Mouse (Mus musculus): Measurements from ENCODE around the gene Taf3. TPM values are rescaled to one million over a fixed set of nuclear protein-coding genes. Genes with fewer than 3 reads are reported as not detected.

Gene Taf3
- polyA plus RNA-seq, 1 experiment from 2014 or later: 15.4 TPM

DNA sequence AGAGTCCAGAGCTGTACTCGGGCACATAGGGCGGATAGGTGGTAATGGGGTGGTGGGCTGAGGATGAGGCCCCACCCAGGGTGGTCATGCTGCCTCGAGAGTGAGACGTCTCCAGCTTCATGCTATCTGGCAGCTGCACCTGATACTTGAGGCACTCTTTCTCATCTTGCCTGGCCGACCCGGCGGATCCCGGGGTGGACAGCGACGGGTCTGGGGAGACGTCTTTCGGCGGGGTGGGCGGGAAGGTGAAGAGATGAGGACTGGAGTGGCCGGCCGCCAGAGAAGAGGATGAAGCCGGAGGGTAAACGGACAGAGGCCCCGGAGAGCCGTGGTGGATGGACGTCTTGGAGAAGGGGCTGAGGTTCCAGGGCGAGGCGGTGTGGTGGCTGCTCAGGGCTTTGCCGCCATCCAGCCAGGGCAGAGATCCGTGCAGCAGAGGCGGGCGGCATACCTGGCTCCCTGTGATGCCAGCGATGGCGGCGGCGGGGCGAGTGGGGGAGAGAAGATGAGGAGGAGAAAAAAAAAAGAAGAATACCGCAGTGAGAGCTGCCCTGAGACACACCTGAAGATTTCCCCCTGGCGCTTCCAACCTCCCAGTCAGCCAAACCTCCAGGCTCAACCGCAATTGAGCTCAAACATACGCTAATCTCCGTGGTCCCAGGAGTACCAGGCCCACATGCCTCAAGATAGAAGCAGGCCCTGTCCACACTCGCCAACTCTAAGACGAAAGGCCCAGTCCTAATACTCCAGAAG, 173.8 kb downstream of the Taf3 start:
- H3K27me3 ChIP-seq (ENCODE audit: low read depth, poor library complexity, severe bottlenecking): peaks cover 97% of the 10 kb centered on the region
- H3K9me3 ChIP-seq (replicated peaks): no peaks in the 10 kb centered on the region
- peak; percentile 45 for DNase-seq (ENCODE audit: low spot score)
- no peak overlapping the region for H3K27ac ChIP-seq (replicated peaks)
- peak overlapping the region; percentile 40 for H3K4me3 ChIP-seq
- H3K4me1 ChIP-seq: peaks cover 74% of the 10 kb centered on the region
- WGBS: 3% methylated on average over 39 of the region's 39 CpGs
- no peaks in the 10 kb centered on the region for H3K36me3 ChIP-seq

DNA sequence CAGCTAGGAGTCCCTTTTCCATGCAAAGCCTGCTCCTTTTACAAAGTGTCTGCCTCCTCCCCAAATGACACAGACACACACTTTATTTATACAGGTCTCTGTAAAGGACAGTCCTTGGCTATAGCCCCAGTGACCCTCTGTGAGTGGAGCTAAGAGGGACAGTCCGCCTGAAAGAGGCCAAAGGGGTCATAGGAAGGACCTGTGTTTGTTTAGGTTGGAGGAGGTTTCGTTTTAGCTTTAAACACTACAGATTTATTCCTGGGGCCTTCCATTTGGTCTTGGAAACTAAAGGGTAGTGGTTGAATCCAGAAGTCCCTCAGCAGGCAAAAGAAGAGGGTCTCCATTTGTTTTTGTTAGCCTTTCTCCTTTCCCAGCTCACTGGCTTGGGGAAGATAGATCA, 174.6 kb downstream of the Taf3 start:
- Histone ChIP-seq H3K27me3 (ENCODE audit: low read depth, poor library complexity, severe bottlenecking) (peaks cover 100% of the 10 kb centered on the region), H3K4me3 (peak overlapping the region; percentile 40; the same call in 1 of the 2 replicates), H3K27ac (replicated peaks) (no peak overlapping the region), H3K4me1 (peaks cover 71% of the 10 kb centered on the region), H3K36me3 (no peaks in the 10 kb centered on the region), H3K9me3 (replicated peaks) (no peaks in the 10 kb centered on the region)
- 9% methylated on average over 2 of the region's 2 CpGs for WGBS
- peak; percentile 24 for DNase-seq (ENCODE audit: low spot score)

DNA sequence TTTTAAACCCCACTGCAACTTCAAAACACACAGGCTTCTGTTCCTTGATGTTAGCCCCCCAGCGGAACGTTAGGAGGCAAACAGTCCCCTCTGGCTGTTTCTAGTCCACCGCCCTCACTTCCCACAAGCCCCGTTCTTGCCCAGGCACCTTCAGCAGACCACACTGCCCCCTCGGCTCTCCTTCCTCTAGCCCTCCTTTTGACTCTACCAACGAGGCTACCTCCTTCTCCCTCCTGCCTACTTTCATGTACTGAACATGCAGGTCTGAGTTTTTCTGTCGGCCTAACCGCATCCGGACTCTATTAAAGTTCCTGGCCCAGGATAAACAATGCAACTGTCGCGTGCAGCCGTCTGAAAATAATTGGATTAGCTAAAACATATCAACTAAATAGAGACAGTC, 175.7 kb downstream of the Taf3 start:
- Histone ChIP-seq H3K4me1 (peaks cover 61% of the 10 kb centered on the region), H3K27ac (replicated peaks) (no peak overlapping the region), H3K4me3 (peak overlapping the region; percentile 31; the same call in 1 of the 2 replicates), H3K36me3 (no peaks in the 10 kb centered on the region), H3K27me3 (ENCODE audit: low read depth, poor library complexity, severe bottlenecking) (peaks cover 93% of the 10 kb centered on the region), H3K9me3 (replicated peaks) (no peaks in the 10 kb centered on the region)
- WGBS: 2% methylated on average over 12 of the region's 12 CpGs
- DNase-seq (ENCODE audit: low spot score): peak; percentile 39

DNA sequence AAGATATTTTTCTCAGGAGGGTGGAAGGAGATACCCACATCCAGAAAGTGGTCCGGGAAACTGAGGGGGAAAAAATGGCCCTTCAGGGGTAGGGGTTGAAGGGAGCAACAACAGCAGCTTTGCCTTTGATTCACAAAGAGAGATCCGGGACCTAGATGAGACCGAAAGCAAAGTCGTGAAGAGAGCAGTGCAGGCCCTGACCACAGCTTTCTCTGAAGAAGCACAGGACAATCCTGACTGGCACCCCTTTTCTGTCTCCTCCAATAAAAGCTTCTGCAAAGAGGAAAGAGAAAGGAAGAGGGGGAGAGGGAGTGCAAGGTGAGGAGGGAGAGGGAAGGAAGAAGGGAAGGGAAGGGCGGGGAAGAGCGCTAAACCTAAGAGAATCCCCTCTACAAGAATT, 176.6 kb downstream of the Taf3 start:
- H3K27me3 ChIP-seq (ENCODE audit: low read depth, poor library complexity, severe bottlenecking): peaks cover 84% of the 10 kb centered on the region

DNA sequence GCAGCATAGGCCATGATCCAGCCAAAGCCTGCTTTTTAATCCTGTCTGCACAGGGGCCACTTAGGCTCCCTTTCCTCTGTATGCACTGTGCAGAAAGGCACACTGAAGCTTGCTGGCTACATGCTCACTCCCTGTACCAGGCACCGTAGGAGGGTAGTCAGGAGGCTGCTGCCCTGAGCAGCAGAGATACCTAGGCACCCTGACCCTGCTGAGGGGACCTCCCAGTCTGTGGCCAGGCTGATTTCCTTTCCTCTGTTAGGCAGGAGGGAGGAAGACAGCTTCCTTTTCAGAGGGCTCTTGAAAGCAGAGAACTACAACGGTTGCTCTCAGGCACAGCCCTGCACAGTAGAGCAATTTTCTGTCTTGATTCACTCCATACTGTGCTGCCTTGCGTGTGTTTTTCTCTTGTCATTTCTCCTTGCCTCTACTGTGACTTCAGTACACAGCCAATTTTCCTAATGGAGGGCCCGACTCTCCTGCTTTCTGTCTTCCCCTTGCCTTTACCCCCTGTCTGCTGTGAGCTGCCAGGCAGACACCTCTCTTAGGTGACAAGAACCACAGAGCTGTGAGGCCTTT, 177.2 kb downstream of the Taf3 start:
- Histone ChIP-seq H3K4me3 (no peak overlapping the region), H3K4me1 (peaks cover 52% of the 10 kb centered on the region), H3K36me3 (no peaks in the 10 kb centered on the region), H3K27ac (replicated peaks) (no peak overlapping the region), H3K9me3 (replicated peaks) (no peaks in the 10 kb centered on the region), H3K27me3 (ENCODE audit: low read depth, poor library complexity, severe bottlenecking) (peaks cover 78% of the 10 kb centered on the region)
- DNase-seq (ENCODE audit: low spot score): no peak
- WGBS: 11% methylated on average over 4 of the region's 4 CpGs

More for the DNA sequence above, 176.6 kb downstream of the Taf3 start:
- H3K9me3 ChIP-seq (replicated peaks): no peaks in the 10 kb centered on the region
- 12% methylated on average over 6 of the region's 6 CpGs for WGBS
- no peak for DNase-seq (ENCODE audit: low spot score)
- peaks cover 53% of the 10 kb centered on the region for H3K4me1 ChIP-seq
- H3K4me3 ChIP-seq: no peak overlapping the region
- no peaks in the 10 kb centered on the region for H3K36me3 ChIP-seq
- H3K27ac ChIP-seq (replicated peaks): no peak overlapping the region

DNA sequence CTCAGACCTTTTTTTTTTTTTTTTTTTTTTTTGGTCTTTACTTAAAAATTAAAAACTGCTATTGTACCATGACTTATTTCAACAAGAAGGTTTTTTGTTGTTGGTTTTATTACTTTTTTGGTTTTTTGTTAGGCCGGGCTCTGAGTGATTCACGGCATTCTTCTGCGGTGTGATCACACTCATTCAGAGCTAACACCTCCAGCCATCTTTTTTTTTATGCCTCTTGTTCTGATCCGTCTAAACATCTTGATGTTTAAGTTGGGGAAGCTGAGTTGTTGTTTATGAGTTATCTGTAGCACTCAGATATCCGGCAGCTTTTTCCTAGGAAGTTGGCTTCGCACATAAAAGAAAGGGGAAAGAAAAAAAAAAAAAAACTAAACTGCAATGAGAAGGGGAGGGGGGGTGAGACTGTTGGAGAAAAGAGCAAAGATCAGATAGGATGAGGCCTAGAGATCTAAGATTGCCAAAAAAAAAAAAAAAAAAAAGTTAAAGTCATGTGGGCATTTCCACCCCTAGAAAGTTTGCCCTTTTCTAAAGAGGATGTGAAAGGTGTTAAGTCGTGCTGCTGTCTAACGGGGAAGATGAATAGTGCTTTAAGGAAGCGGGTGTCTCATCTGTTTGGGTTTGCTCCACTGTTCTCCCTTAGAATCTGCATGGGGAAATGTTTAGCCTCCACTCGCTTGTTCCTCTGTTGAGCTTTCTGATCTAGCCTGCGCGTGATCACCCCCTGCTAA, 181.1 kb downstream of the Taf3 start:
- Histone ChIP-seq H3K9me3 (replicated peaks) (no peaks in the 10 kb centered on the region), H3K27me3 (ENCODE audit: low read depth, poor library complexity, severe bottlenecking) (peaks cover 38% of the 10 kb centered on the region), H3K36me3 (no peaks in the 10 kb centered on the region), H3K4me3 (no peak overlapping the region), H3K27ac (replicated peaks) (no peak overlapping the region), H3K4me1 (peaks cover 27% of the 10 kb centered on the region)
- WGBS: 76% methylated on average over 12 of the region's 12 CpGs
- DNase-seq (ENCODE audit: low spot score): no peak

Other genes with a start within 250 kb of the Taf3 start
- gene 4930412O13Rik, start 167.3 kb downstream of the Taf3 start, polyA plus RNA-seq (2016; fragmentation: Nextera tagmentation; extraction: Ambion mirVana): 0.31 and 1.1 TPM in 2 replicates
- 0.47 and 1.2 TPM in 2 replicates for gene 9230102O04Rik, start 159.1 kb downstream of the Taf3 start, polyA plus RNA-seq (2016; fragmentation: Nextera tagmentation; extraction: Ambion mirVana)
- 10.5 and 28.2 TPM in 2 replicates for gene Gata3, start 158.6 kb downstream of the Taf3 start, polyA plus RNA-seq (2016; fragmentation: Nextera tagmentation; extraction: Ambion mirVana)
- 487 and 502 TPM in 2 replicates for gene Atp5c1, start 31.9 kb upstream of the Taf3 start, polyA plus RNA-seq (2016; fragmentation: Nextera tagmentation; extraction: Ambion mirVana)
- gene Kin, start 32.0 kb upstream of the Taf3 start, polyA plus RNA-seq (2016; fragmentation: Nextera tagmentation; extraction: Ambion mirVana): 35.5 and 38.4 TPM in 2 replicates
- 0.06 TPM in 1 of 2 replicates, not detected in the other for gene Itih2, start 82.8 kb upstream of the Taf3 start, polyA plus RNA-seq (2016; fragmentation: Nextera tagmentation; extraction: Ambion mirVana)
- 6.3 and 6.5 TPM in 2 replicates for gene Itih5, start 105.0 kb upstream of the Taf3 start, polyA plus RNA-seq (2016; fragmentation: Nextera tagmentation; extraction: Ambion mirVana)